Mouse (Mus musculus): ENCODE data around the gene H2-Oa. TPM values are rescaled to one million over a fixed set of nuclear protein-coding genes. Genes with fewer than 3 reads are reported as not detected.

H2-Oa gene
- polyA plus RNA-seq, 1 experiment, result 9.5 TPM

GRCm38 (mm10) chr17:34079621-34080020 is 12.5 kb upstream of the H2-Oa start:
- Histone ChIP-seq H3K36me3 (replicated peaks; ENCODE audit: low read length) (no peaks in the 10 kb centered on the region), H3K4me1 (peaks cover 17% of the 10 kb centered on the region), H3K9me3 (no peaks in the 10 kb centered on the region; the same call in 1 of the 2 replicates), H3K27me3 (replicated peaks) (peaks cover 26% of the 10 kb centered on the region), H3K4me3 (replicated peaks) (no peak overlapping the region)
- TF ChIP-seq GATA1 (IDR thresholded peaks at IDR 0.05; ENCODE audit: borderline replicate concordance, low read length), result no peak
- no peak for TF ChIP-seq FLI1 (IDR thresholded peaks at IDR 0.05; ENCODE audit: low read length)

- H3K4me1 ChIP-seq, result peaks cover 16% of the 10 kb centered on the region
- peaks cover 21% of the 10 kb centered on the region for H3K27me3 ChIP-seq (replicated peaks)
- H3K36me3 ChIP-seq (replicated peaks; ENCODE audit: low read length), result no peaks in the 10 kb centered on the region
- no peak for TF ChIP-seq GATA1 (IDR thresholded peaks at IDR 0.05; ENCODE audit: borderline replicate concordance, low read length)
- no peak for TF ChIP-seq FLI1 (IDR thresholded peaks at IDR 0.05; ENCODE audit: low read length)
- no peaks in the 10 kb centered on the region; the same call in 1 of the 2 replicates for H3K9me3 ChIP-seq
- H3K4me3 ChIP-seq (replicated peaks), result no peak overlapping the region
These were observed 9.0 kb upstream of the H2-Oa start for GRCm38 (mm10) chr17:34083104-34083503.

- Histone ChIP-seq H3K4me3 (replicated peaks) (no peak overlapping the region), H3K27me3 (replicated peaks) (peaks cover 20% of the 10 kb centered on the region), H3K4me1 (peaks cover 36% of the 10 kb centered on the region), H3K36me3 (replicated peaks; ENCODE audit: low read length) (no peaks in the 10 kb centered on the region), H3K9me3 (no peaks in the 10 kb centered on the region)
- TF ChIP-seq FLI1 (IDR thresholded peaks at IDR 0.05; ENCODE audit: low read length) (no peak), GATA1 (IDR thresholded peaks at IDR 0.05; ENCODE audit: borderline replicate concordance, low read length) (no peak)
These were observed 4.8 kb upstream of the H2-Oa start for GRCm38 (mm10) chr17:34087386-34087785.

- TF ChIP-seq FLI1 (IDR thresholded peaks at IDR 0.05; ENCODE audit: low read length) (no peak), GATA1 (IDR thresholded peaks at IDR 0.05; ENCODE audit: borderline replicate concordance, low read length) (no peak)
- peaks cover 20% of the 10 kb centered on the region for H3K27me3 ChIP-seq (replicated peaks)
- peaks cover 43% of the 10 kb centered on the region for H3K4me1 ChIP-seq
- H3K4me3 ChIP-seq (replicated peaks), result no peak overlapping the region
- no peaks in the 10 kb centered on the region for H3K36me3 ChIP-seq (replicated peaks; ENCODE audit: low read length)
- no peaks in the 10 kb centered on the region for H3K9me3 ChIP-seq
These were observed 4.0 kb upstream of the H2-Oa start for GRCm38 (mm10) chr17:34088124-34088523.

- no peak overlapping the region for H3K4me3 ChIP-seq (replicated peaks)
- TF ChIP-seq FLI1 (IDR thresholded peaks at IDR 0.05; ENCODE audit: low read length) (no peak), GATA1 (IDR thresholded peaks at IDR 0.05; ENCODE audit: borderline replicate concordance, low read length) (no peak)
- peaks cover 71% of the 10 kb centered on the region for H3K4me1 ChIP-seq
- peaks cover 14% of the 10 kb centered on the region for H3K36me3 ChIP-seq (replicated peaks; ENCODE audit: low read length)
- peaks cover 6% of the 10 kb centered on the region for H3K27me3 ChIP-seq (replicated peaks)
- H3K9me3 ChIP-seq, result peaks cover 14% of the 10 kb centered on the region
These were observed 1.2 kb upstream of the H2-Oa start for GRCm38 (mm10) chr17:34090923-34091322.

GRCm38 (mm10) chr17:34093199-34093874 is 1.2 kb downstream of the H2-Oa start:
- peaks cover 72% of the 10 kb centered on the region for H3K4me1 ChIP-seq
- H3K9me3 ChIP-seq, result peaks cover 14% of the 10 kb centered on the region
- TF ChIP-seq FLI1 (IDR thresholded peaks at IDR 0.05; ENCODE audit: low read length) (no peak), GATA1 (IDR thresholded peaks at IDR 0.05; ENCODE audit: borderline replicate concordance, low read length) (no peak)
- peaks cover 14% of the 10 kb centered on the region for H3K36me3 ChIP-seq (replicated peaks; ENCODE audit: low read length)
- peak overlapping the region; percentile 48 for H3K4me3 ChIP-seq (replicated peaks)
- H3K27me3 ChIP-seq (replicated peaks), result peaks cover 6% of the 10 kb centered on the region

- Histone ChIP-seq H3K4me3 (replicated peaks) (peak overlapping the region; percentile 5), H3K36me3 (replicated peaks; ENCODE audit: low read length) (peaks cover 14% of the 10 kb centered on the region), H3K9me3 (peaks cover 14% of the 10 kb centered on the region), H3K27me3 (replicated peaks) (peaks cover 4% of the 10 kb centered on the region), H3K4me1 (peaks cover 75% of the 10 kb centered on the region)
- TF ChIP-seq FLI1 (IDR thresholded peaks at IDR 0.05; ENCODE audit: low read length) (no peak), GATA1 (IDR thresholded peaks at IDR 0.05; ENCODE audit: borderline replicate concordance, low read length) (no peak)
These were observed 2.3 kb downstream of the H2-Oa start for GRCm38 (mm10) chr17:34094283-34095035.

- Histone ChIP-seq H3K4me3 (replicated peaks) (peak overlapping the region; percentile 79), H3K4me1 (peaks cover 78% of the 10 kb centered on the region), H3K27me3 (replicated peaks) (peaks cover 8% of the 10 kb centered on the region), H3K36me3 (replicated peaks; ENCODE audit: low read length) (peaks cover 14% of the 10 kb centered on the region), H3K9me3 (peaks cover 14% of the 10 kb centered on the region)
- TF ChIP-seq GATA1 (IDR thresholded peaks at IDR 0.05; ENCODE audit: borderline replicate concordance, low read length), result no peak
These were observed 4.4 kb downstream of the H2-Oa start for GRCm38 (mm10) chr17:34096497-34097010.

- Histone ChIP-seq H3K9me3 (peaks cover 14% of the 10 kb centered on the region), H3K4me3 (replicated peaks) (no peak overlapping the region), H3K27me3 (replicated peaks) (peaks cover 8% of the 10 kb centered on the region), H3K4me1 (peaks cover 78% of the 10 kb centered on the region), H3K36me3 (replicated peaks; ENCODE audit: low read length) (peaks cover 14% of the 10 kb centered on the region)
- no peak for TF ChIP-seq FLI1 (IDR thresholded peaks at IDR 0.05; ENCODE audit: low read length)
- no peak for TF ChIP-seq GATA1 (IDR thresholded peaks at IDR 0.05; ENCODE audit: borderline replicate concordance, low read length)
These were observed 5.1 kb downstream of the H2-Oa start for GRCm38 (mm10) chr17:34097272-34097671.
